Mouse (Mus musculus) lung, postnatal 0 days (tissue): Measurements from ENCODE around the gene 4933409G03Rik. TPM values are rescaled to one million over a fixed set of nuclear protein-coding genes. Genes with fewer than 3 reads are reported as not detected.
"Not testable (repeated sequence)": the region's sequence is repeated elsewhere in the genome, so short reads cannot be mapped to it uniquely, and the experiment has no call there.

Experiments used
- ATAC-seq: fragments of 200-750 bp; cut with Nextera tagmentation; 2 replicates; pipeline ENCODE4 v1.8.0; 2017; ENCODE audit warnings: moderate library complexity
- DNase-seq: peaks from one replicate; pipeline ENCODE4 v3.0.0-alpha.2; 2016; ENCODE audit warnings: low spot score
- H3K27ac ChIP-seq: fragments of 300-500 bp; sonication (generic); 2 replicates; pipeline ENCODE4 v1.5.1; 2014; ENCODE audit warnings: antibody characterized with exemption, mild to moderate bottlenecking, low read length, mixed read lengths
- H3K27me3 ChIP-seq: fragments of 300-500 bp; sonication (generic); replicated peaks from 2 replicates; pipeline ENCODE4 v1.6.1; 2014; ENCODE audit warnings: low read length, mixed read lengths; ENCODE audit not compliant: insufficient read depth
- H3K36me3 ChIP-seq: fragments of 300-500 bp; sonication (generic); 2 replicates; pipeline ENCODE4 v1.6.1; 2014; ENCODE audit warnings: low read length, mixed read lengths; ENCODE audit not compliant: insufficient read depth
- H3K4me1 ChIP-seq: fragments of 300-500 bp; sonication (generic); 2 replicates; pipeline ENCODE4 v1.6.1; 2014; ENCODE audit warnings: antibody characterized with exemption, low read depth, low read length, mixed read lengths; ENCODE audit not compliant: insufficient read depth
- H3K4me2 ChIP-seq: fragments of 300-500 bp; sonication (generic); replicated peaks from 2 replicates; pipeline ENCODE4 v1.6.1; 2014; ENCODE audit warnings: low read depth, mild to moderate bottlenecking, low read length, moderate library complexity, mixed read lengths
- H3K4me3 ChIP-seq: fragments of 300-500 bp; sonication (generic); 2 replicates; pipeline ENCODE4 v1.5.1; 2014; ENCODE audit warnings: low read depth, low read length
- H3K9ac ChIP-seq: fragments of 300-500 bp; sonication (generic); replicated peaks from 2 replicates; pipeline ENCODE4 v1.6.1; 2014; ENCODE audit warnings: low read depth, mild to moderate bottlenecking
- H3K9me3 ChIP-seq: fragments of 300-500 bp; sonication (generic); 2 replicates; pipeline ENCODE4 v1.6.1; 2016; ENCODE audit warnings: low read length, mixed read lengths
- CTCF ChIP-seq: IDR thresholded peaks from 2 replicates; pipeline ENCODE4 v1.5.1; 2016; ENCODE audit warnings: antibody characterized with exemption, mild to moderate bottlenecking
- EP300 ChIP-seq: IDR thresholded peaks from 2 replicates; pipeline ENCODE4 v1.6.1; 2016; ENCODE audit warnings: antibody characterized with exemption, mild to moderate bottlenecking, control low read depth
- WGBS: fragments of 180-500 bp; shearing (Covaris S2); extraction: QIAGEN DNeasy Blood & Tissue Kit; methylation state at CpG from one replicate; pipeline ENCODE4 v1.1.7; 2014; 5-methylcytosine and 5-hydroxymethylcytosine counted together
- polyA plus RNA-seq: library from polyadenylated mRNA; unstranded; fragments of >200 nt; fragmentation: Nextera tagmentation; extraction: Ambion mirVana; gene quantifications from 2 replicates; pipeline ENCODE4 v1.2.1, GENCODE M21; 2015

The 4933409G03Rik gene
- polyA plus RNA-seq, result not detected in 2 replicates

GRCm38 (mm10) chr2:68582113-68582512, at the start of gene 4933409G03Rik:
Gene 4933409G03Rik, plus strand, starts transcription at chr2:68582413.
- H3K4me2 ChIP-seq, result no peak within 1 kb of the TSS
- H3K36me3 ChIP-seq, result no peaks in the 10 kb centered on the region
- no peak within 1 kb of the TSS for H3K4me3 ChIP-seq
- 79% methylated on average over 5 of the region's 5 CpGs for WGBS
- H3K9me3 ChIP-seq, result no peaks in the 10 kb centered on the region
- ATAC-seq, result no peak
- TF ChIP-seq EP300, result no peak
- no peak for TF ChIP-seq CTCF
- H3K9ac ChIP-seq, result no peak within 1 kb of the TSS
- H3K4me1 ChIP-seq, result no peaks in the 10 kb centered on the region
- no peak within 1 kb of the TSS for H3K27ac ChIP-seq
- DNase-seq, result no peak
- H3K27me3 ChIP-seq, result no peaks in the 10 kb centered on the region

GRCm38 (mm10) chr2:68544190-68544589, 38.0 kb upstream of the 4933409G03Rik start:
- Histone ChIP-seq H3K9me3 (no peaks in the 10 kb centered on the region), H3K4me1 (no peaks in the 10 kb centered on the region), H3K4me2 (no peak overlapping the region), H3K27me3 (no peaks in the 10 kb centered on the region), H3K27ac (no peak overlapping the region), H3K36me3 (no peaks in the 10 kb centered on the region), H3K9ac (no peak overlapping the region), H3K4me3 (no peak overlapping the region)
- TF ChIP-seq EP300, result no peak
- no peak for TF ChIP-seq CTCF
- WGBS, result 48% methylated on average over 2 of the region's 2 CpGs
- no peak for DNase-seq
- no peak for ATAC-seq

DNA sequence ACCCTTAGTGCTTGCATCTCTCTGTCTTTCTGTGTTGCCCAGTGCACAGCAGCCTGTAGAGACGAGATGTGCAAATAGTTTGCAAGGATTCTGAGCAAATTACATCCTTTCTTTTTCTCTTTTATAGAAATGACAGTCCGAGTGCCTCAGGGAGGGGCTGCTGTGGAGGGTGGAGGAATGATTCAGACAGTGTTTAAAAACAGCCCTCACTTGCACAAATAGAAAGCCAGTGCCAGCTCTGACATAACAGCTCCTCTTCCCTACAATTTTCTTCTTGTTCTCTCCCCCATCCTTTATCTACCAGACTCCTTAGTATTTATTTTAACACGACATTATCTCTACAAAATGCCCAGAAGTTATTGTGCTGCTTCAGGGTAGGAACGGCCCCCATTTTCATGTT, 21.4 kb upstream of the 4933409G03Rik start:
- DNase-seq, result no peak
- no peaks in the 10 kb centered on the region for H3K9me3 ChIP-seq
- H3K27ac ChIP-seq, result no peak overlapping the region
- no peak overlapping the region for H3K9ac ChIP-seq
- H3K4me3 ChIP-seq, result no peak overlapping the region
- no peak for ATAC-seq
- H3K36me3 ChIP-seq, result no peaks in the 10 kb centered on the region
- H3K4me1 ChIP-seq, result no peaks in the 10 kb centered on the region
- TF ChIP-seq CTCF, result no peak
- no peak for TF ChIP-seq EP300
- WGBS, result 27% methylated on average over 4 of the region's 4 CpGs
- H3K27me3 ChIP-seq, result no peaks in the 10 kb centered on the region
- no peak overlapping the region for H3K4me2 ChIP-seq

- Histone ChIP-seq H3K4me3 (no peak overlapping the region), H3K27ac (no peak overlapping the region), H3K27me3 (no peaks in the 10 kb centered on the region), H3K4me1 (no peaks in the 10 kb centered on the region), H3K9ac (no peak overlapping the region), H3K4me2 (no peak overlapping the region), H3K9me3 (no peaks in the 10 kb centered on the region), H3K36me3 (no peaks in the 10 kb centered on the region)
- WGBS, result 5% methylated on average over 3 of the region's 3 CpGs
- ATAC-seq (no peak), DNase-seq (peak; percentile 68)
- TF ChIP-seq CTCF, result peak; percentile 76
- no peak for TF ChIP-seq EP300
Observed at GRCm38 (mm10) chr2:68563331-68563730, 18.9 kb upstream of the 4933409G03Rik start.

- TF ChIP-seq CTCF, result no peak
- no peak for TF ChIP-seq EP300
- no peak overlapping the region for H3K4me2 ChIP-seq
- ATAC-seq (no peak), DNase-seq (no peak)
- no peak overlapping the region for H3K9ac ChIP-seq
- H3K4me1 ChIP-seq, result no peaks in the 10 kb centered on the region
- no peaks in the 10 kb centered on the region for H3K9me3 ChIP-seq
- no peaks in the 10 kb centered on the region for H3K36me3 ChIP-seq
- H3K4me3 ChIP-seq, result no peak overlapping the region
- H3K27ac ChIP-seq, result no peak overlapping the region
- 77% methylated on average over 15 of the region's 15 CpGs for WGBS
- H3K27me3 ChIP-seq, result no peaks in the 10 kb centered on the region
Observed at GRCm38 (mm10) chr2:68568361-68568760, 13.9 kb upstream of the 4933409G03Rik start.

DNA sequence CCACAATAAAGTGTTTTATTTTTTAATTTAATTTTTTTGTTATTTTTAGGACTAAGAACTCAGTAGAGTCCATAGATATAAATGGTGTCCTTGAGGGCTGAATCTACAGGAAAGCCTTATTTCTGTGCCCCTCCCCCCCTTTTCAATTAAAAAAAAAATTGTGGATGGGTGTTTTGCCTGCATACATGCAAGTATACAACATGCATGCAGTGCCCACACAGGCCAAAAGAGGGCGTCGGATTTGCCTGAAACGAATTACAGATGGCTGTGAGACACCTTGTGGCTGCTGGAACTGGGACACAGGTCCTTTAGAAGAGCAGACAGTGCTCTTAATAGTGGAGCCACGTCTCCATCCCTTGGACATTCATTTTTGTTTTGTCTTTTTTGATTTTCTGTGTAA, 9.9 kb upstream of the 4933409G03Rik start:
- Histone ChIP-seq H3K9me3 (no peaks in the 10 kb centered on the region), H3K9ac (no peak overlapping the region), H3K36me3 (no peaks in the 10 kb centered on the region), H3K4me1 (no peaks in the 10 kb centered on the region), H3K4me2 (no peak overlapping the region), H3K27ac (no peak overlapping the region), H3K4me3 (no peak overlapping the region), H3K27me3 (no peaks in the 10 kb centered on the region)
- ATAC-seq, result no peak
- peak; percentile 51 for TF ChIP-seq CTCF
- TF ChIP-seq EP300, result no peak
- no peak for DNase-seq
- WGBS, result 22% methylated on average over 4 of the region's 4 CpGs

DNA sequence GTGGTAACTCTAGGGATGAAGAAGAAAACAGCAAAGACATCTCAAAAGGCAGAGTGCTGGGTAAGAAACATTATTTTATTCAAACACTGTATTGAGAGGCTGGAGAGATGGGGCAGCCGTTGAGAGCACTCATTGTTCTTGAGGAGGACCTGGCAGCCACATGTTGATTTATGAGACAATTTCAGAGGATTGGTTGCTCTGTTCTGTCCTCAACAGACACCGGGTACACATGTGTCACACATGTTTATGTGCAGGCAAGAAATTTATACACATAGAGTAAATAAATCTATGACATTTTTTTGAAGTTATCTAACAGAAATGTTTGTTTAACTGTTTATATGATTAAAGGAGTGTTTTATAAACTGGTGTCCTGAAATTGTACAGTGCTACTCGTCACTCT, 10.6 kb downstream of the 4933409G03Rik start:
- 23% methylated on average over 3 of the region's 3 CpGs for WGBS
- Histone ChIP-seq H3K9me3 (no peaks in the 10 kb centered on the region), H3K36me3 (no peaks in the 10 kb centered on the region), H3K4me1 (no peaks in the 10 kb centered on the region), H3K4me3 (no peak overlapping the region), H3K4me2 (no peak overlapping the region), H3K27me3 (no peaks in the 10 kb centered on the region), H3K9ac (no peak overlapping the region), H3K27ac (no peak overlapping the region)
- DNase-seq (no peak), ATAC-seq (no peak)
- TF ChIP-seq EP300 (no peak), CTCF (no peak)

DNA sequence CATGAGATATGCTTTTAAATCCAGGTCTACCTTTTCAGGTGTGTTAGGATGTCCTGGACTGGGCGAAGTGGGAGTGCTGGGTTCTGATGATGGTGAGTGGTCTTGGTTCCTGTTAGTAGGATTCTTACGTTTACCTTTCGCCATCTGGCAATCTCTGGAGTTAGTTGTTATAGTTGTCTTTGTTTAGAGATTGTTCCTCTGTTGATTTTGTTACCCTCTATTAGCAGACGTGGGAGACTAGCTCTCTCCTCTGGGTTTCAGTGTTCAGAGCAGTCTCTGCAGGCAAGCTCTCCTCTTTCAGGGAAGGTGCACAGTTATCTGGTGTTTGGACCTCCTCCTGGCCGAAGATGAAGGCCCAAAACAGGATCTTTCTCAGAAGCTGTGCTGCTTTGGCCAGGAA, 74.0 kb downstream of the 4933409G03Rik start, which contains the start of gene 4932414N04Rik:
TSS of gene 4932414N04Rik (plus strand) at position 301 of the 400 bp plus-strand sequence.
- 64% methylated on average over 1 of the region's 5 CpGs for WGBS
- DNase-seq, ATAC-seq, H3K9me3 ChIP-seq, H3K9ac ChIP-seq, H3K27me3 ChIP-seq, H3K36me3 ChIP-seq, H3K27ac ChIP-seq, H3K4me3 ChIP-seq, H3K4me2 ChIP-seq, H3K4me1 ChIP-seq: not testable (repeated sequence)
